Mouse (Mus musculus) intestine, postnatal 0 days (tissue): ENCODE measurements around the gene Yy2. TPM values are rescaled to one million over a fixed set of nuclear protein-coding genes. Genes with fewer than 3 reads are reported as not detected.

ENCODE experiments used
- ATAC-seq: fragments of 200-750 bp; cut with Nextera tagmentation; 2 replicates; pipeline ENCODE4 v1.8.0; 2017; ENCODE audit warnings: mild to moderate bottlenecking, moderate TSS enrichment, moderate library complexity
- H3K27ac ChIP-seq: fragments of 300-500 bp; sonication (generic); 2 replicates; pipeline ENCODE4 v1.5.1; 2014; ENCODE audit warnings: mild to moderate bottlenecking, low read depth, low read length, moderate library complexity
- H3K27me3 ChIP-seq: fragments of 300-500 bp; sonication (generic); replicated peaks from 2 replicates; pipeline ENCODE4 v1.6.1; 2014; ENCODE audit warnings: low read length, mixed read lengths; ENCODE audit not compliant: control insufficient read depth, insufficient read depth
- H3K36me3 ChIP-seq: fragments of 300-500 bp; sonication (generic); 2 replicates; pipeline ENCODE4 v1.6.1; 2014; ENCODE audit warnings: mild to moderate bottlenecking, moderate library complexity; ENCODE audit not compliant: control insufficient read depth, insufficient read depth
- H3K4me1 ChIP-seq: fragments of 300-500 bp; sonication (generic); replicated peaks from 2 replicates; pipeline ENCODE4 v1.6.1; 2014; ENCODE audit warnings: antibody characterized with exemption, low read length, mixed read lengths; ENCODE audit not compliant: control insufficient read depth, insufficient read depth
- H3K4me2 ChIP-seq: fragments of 300-500 bp; sonication (generic); replicated peaks from 2 replicates; pipeline ENCODE4 v1.6.1; 2014; ENCODE audit warnings: low read depth, mild to moderate bottlenecking, moderate library complexity
- H3K4me3 ChIP-seq: fragments of 300-500 bp; sonication (generic); 2 replicates; pipeline ENCODE4 v1.5.1; 2014; ENCODE audit warnings: low read depth, low read length
- H3K9ac ChIP-seq: fragments of 300-500 bp; sonication (generic); 2 replicates; pipeline ENCODE4 v1.6.1; 2014; ENCODE audit warnings: mild to moderate bottlenecking, low read depth, low read length
- H3K9me3 ChIP-seq: fragments of 300-500 bp; sonication (generic); 2 replicates; pipeline ENCODE4 v1.6.1; 2016; ENCODE audit warnings: mixed run types; ENCODE audit not compliant: control insufficient read depth
- CTCF ChIP-seq: sonication (generic); IDR thresholded peaks from 2 replicates; pipeline ENCODE4 v1.5.1; 2016; ENCODE audit warnings: low read depth, mild to moderate bottlenecking, control low read depth, antibody characterized with exemption, moderate library complexity
- WGBS: fragments of 180-500 bp; shearing (Covaris S2); extraction: QIAGEN DNeasy Blood & Tissue Kit; methylation state at CpG from one replicate; pipeline ENCODE4 v1.1.7; 2014; 5-methylcytosine and 5-hydroxymethylcytosine counted together
- polyA plus RNA-seq: library from polyadenylated mRNA; unstranded; fragments of >200 nt; fragmentation: Nextera tagmentation; extraction: Ambion mirVana; gene quantifications from 2 replicates; pipeline ENCODE4 v1.2.1, GENCODE M21; 2015

Yy2 gene
- polyA plus RNA-seq, 1 experiment from 2014 or later = 0.78 TPM

DNA sequence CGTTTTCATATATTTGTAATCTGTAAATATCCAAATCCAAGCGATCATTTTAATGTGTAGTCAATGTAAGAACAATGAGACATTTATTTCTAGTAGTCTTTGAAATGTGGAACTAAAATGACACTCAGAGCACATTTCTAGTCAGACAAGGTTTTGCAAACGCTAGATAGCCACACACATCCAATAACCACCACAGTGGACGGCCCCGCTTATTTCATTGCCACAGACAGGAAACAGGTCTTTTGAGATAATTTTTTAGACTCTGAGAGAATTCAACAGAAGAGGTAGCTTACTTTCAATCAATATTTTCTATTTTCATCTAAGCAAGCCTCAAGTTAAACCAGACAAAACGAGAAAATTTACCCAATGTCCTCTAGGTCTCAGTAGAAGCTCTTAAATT is 27.1 kb upstream of the Yy2 start:
- Histone ChIP-seq H3K4me1 (no peaks in the 10 kb centered on the region), H3K4me3 (no peak overlapping the region), H3K4me2 (no peak overlapping the region), H3K9me3 (no peaks in the 10 kb centered on the region), H3K36me3 (no peaks in the 10 kb centered on the region), H3K9ac (no peak overlapping the region), H3K27ac (no peak overlapping the region), H3K27me3 (no peaks in the 10 kb centered on the region)
- no peak for ATAC-seq
- TF ChIP-seq CTCF = no peak
- WGBS = 80% methylated on average over 6 of the region's 6 CpGs

GRCm38 (mm10) chrX:157594606-157595005 is 25.8 kb upstream of the Yy2 start:
- H3K9me3 ChIP-seq = no peaks in the 10 kb centered on the region
- ATAC-seq = no peak
- H3K27me3 ChIP-seq = no peaks in the 10 kb centered on the region
- TF ChIP-seq CTCF = no peak
- no peak overlapping the region for H3K4me2 ChIP-seq
- H3K36me3 ChIP-seq = no peaks in the 10 kb centered on the region
- no peak overlapping the region for H3K9ac ChIP-seq
- WGBS = 78% methylated on average over 2 of the region's 2 CpGs
- H3K27ac ChIP-seq = no peak overlapping the region
- H3K4me1 ChIP-seq = no peaks in the 10 kb centered on the region
- H3K4me3 ChIP-seq = no peak overlapping the region

DNA sequence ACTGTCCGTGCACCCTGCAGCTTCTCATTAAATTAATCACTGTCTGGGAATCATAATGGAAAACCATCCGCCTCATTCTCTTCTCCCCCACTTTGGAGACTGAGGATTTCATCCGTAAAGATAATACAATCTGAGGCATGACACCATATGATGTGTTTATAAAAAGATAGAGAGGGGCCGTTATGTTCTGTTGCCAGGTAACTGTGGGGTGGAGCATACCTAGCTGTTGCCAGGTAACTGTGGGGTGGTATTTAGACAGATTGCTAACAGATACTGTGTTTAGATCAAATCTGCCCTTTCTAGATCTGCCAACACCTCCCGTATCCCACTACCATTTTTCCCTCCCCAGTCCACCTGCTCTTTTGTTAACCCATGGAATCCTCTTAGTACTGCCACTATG is 18.2 kb upstream of the Yy2 start:
- Histone ChIP-seq H3K4me3 (no peak overlapping the region), H3K36me3 (no peaks in the 10 kb centered on the region), H3K9ac (no peak overlapping the region), H3K4me2 (no peak overlapping the region), H3K9me3 (no peaks in the 10 kb centered on the region), H3K4me1 (no peaks in the 10 kb centered on the region), H3K27ac (no peak overlapping the region), H3K27me3 (no peaks in the 10 kb centered on the region)
- no peak for TF ChIP-seq CTCF
- no peak for ATAC-seq
- WGBS = 72% methylated on average over 5 of the region's 5 CpGs

- H3K27me3 ChIP-seq = no peaks in the 10 kb centered on the region
- H3K9me3 ChIP-seq = no peaks in the 10 kb centered on the region
- no peak overlapping the region for H3K27ac ChIP-seq
- no peak overlapping the region for H3K9ac ChIP-seq
- H3K4me3 ChIP-seq = no peak overlapping the region
- ATAC-seq = no peak
- no peaks in the 10 kb centered on the region for H3K36me3 ChIP-seq
- H3K4me2 ChIP-seq = no peak overlapping the region
- no peaks in the 10 kb centered on the region for H3K4me1 ChIP-seq
- no peak for TF ChIP-seq CTCF
These were observed 17.6 kb upstream of the Yy2 start for GRCm38 (mm10) chrX:157586397-157586796.

- TF ChIP-seq CTCF = no peak
- H3K4me3 ChIP-seq = no peak overlapping the region
- no peaks in the 10 kb centered on the region for H3K4me1 ChIP-seq
- H3K9me3 ChIP-seq = no peaks in the 10 kb centered on the region
- H3K9ac ChIP-seq = no peak overlapping the region
- 69% methylated on average over 6 of the region's 6 CpGs for WGBS
- H3K27ac ChIP-seq = no peak overlapping the region
- ATAC-seq = no peak
- no peaks in the 10 kb centered on the region for H3K36me3 ChIP-seq
- no peak overlapping the region for H3K4me2 ChIP-seq
- no peaks in the 10 kb centered on the region for H3K27me3 ChIP-seq
These were observed 10.4 kb upstream of the Yy2 start for GRCm38 (mm10) chrX:157579108-157579614.

GRCm38 (mm10) chrX:157574683-157575082 is 5.9 kb upstream of the Yy2 start:
- ATAC-seq = no peak
- Histone ChIP-seq H3K36me3 (no peaks in the 10 kb centered on the region), H3K27ac (no peak overlapping the region)

DNA sequence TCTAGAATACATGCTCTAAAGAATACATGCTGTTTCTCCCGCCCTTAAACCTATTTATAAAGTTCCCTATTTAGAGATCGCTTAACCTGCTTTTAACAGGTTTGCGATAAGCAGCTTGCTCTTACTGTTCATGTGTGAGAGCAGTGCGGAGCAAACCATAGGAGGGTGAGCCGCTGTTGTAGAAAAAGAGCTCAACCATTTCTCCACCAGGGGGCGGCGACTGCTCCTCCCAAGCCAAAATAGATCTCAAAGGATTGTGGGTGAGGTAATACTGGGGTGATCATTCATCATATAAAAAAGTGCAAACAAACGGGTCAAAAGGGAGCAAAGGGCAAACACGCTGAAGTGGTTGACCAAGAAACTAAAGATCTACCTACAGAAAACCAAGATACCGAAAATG is 5.0 kb downstream of the Yy2 start:
- no peak for ATAC-seq
- H3K4me3 ChIP-seq = no peak overlapping the region
- WGBS = 76% methylated on average over 10 of the region's 10 CpGs

More at GRCm38 (mm10) chrX:157574683-157575082, 5.9 kb upstream of the Yy2 start:
- WGBS = 81% methylated on average over 2 of the region's 2 CpGs
- H3K4me2 ChIP-seq = no peak overlapping the region
- no peaks in the 10 kb centered on the region for H3K27me3 ChIP-seq
- H3K9me3 ChIP-seq = no peaks in the 10 kb centered on the region
- no peak for TF ChIP-seq CTCF
- no peaks in the 10 kb centered on the region for H3K4me1 ChIP-seq
- no peak overlapping the region for H3K9ac ChIP-seq
- no peak overlapping the region for H3K4me3 ChIP-seq

More for the DNA sequence above, 5.0 kb downstream of the Yy2 start:
- no peak overlapping the region for H3K27ac ChIP-seq
- H3K9me3 ChIP-seq = no peaks in the 10 kb centered on the region
- no peak overlapping the region for H3K4me2 ChIP-seq
- H3K4me1 ChIP-seq = no peaks in the 10 kb centered on the region
- H3K36me3 ChIP-seq = no peaks in the 10 kb centered on the region; the same call in 1 of the 2 replicates
- no peaks in the 10 kb centered on the region for H3K27me3 ChIP-seq
- TF ChIP-seq CTCF = peak; percentile 57
- H3K9ac ChIP-seq = no peak overlapping the region
